Mouse (Mus musculus) kidney, postnatal 4 days (tissue): ENCODE data around the gene Mff.

Experiments used
- DNase-seq, 2 experiments: peaks; one replicate each; pipeline ENCODE4 v3.0.0; 2021; ENCODE audit warnings: mixed read lengths in 2 of 2

The Mff gene

GRCm38 (mm10) chr1:82724339-82725025, at the start of gene Mff:
TSS of gene Mff (plus strand) at chr1:82724890.
- DNase-seq = peak; percentile 95 to 97

GRCm38 (mm10) chr1:82686328-82686727, 38.4 kb upstream of the Mff start:
- no peak for DNase-seq

GRCm38 (mm10) chr1:82686866-82687265, 37.8 kb upstream of the Mff start:
- DNase-seq = no peak

GRCm38 (mm10) chr1:82687931-82688330, 36.8 kb upstream of the Mff start:
- DNase-seq = no peak

- no peak for DNase-seq
Measured at GRCm38 (mm10) chr1:82695915-82696314, 28.8 kb upstream of the Mff start.

- no peak for DNase-seq
Measured at GRCm38 (mm10) chr1:82717816-82718512, 6.7 kb upstream of the Mff start.

GRCm38 (mm10) chr1:82725026-82725874, 560 bp downstream of the Mff start:
- DNase-seq = no peak

- DNase-seq = no peak
Measured at GRCm38 (mm10) chr1:82725875-82726185, 1.1 kb downstream of the Mff start.

GRCm38 (mm10) chr1:82726482-82726881, 1.8 kb downstream of the Mff start:
- DNase-seq = no peak

- no peak for DNase-seq
Measured at GRCm38 (mm10) chr1:82733357-82733756, 8.7 kb downstream of the Mff start.

- no peak for DNase-seq
Measured at GRCm38 (mm10) chr1:82738066-82738465, 13.4 kb downstream of the Mff start.

- DNase-seq = no peak
Measured at GRCm38 (mm10) chr1:82741539-82741938, 16.8 kb downstream of the Mff start.

- DNase-seq = no peak
Measured at GRCm38 (mm10) chr1:82743962-82744361, 19.3 kb downstream of the Mff start.

- DNase-seq = no peak
Measured at GRCm38 (mm10) chr1:82746408-82746807, 21.7 kb downstream of the Mff start.

GRCm38 (mm10) chr1:82747714-82748452, 23.2 kb downstream of the Mff start:
- DNase-seq = no peak

- no peak for DNase-seq
Measured at GRCm38 (mm10) chr1:82759520-82759919, 34.8 kb downstream of the Mff start.

GRCm38 (mm10) chr1:82761454-82762169, 36.9 kb downstream of the Mff start:
- no peak for DNase-seq

GRCm38 (mm10) chr1:82762274-82762673, 37.6 kb downstream of the Mff start:
- DNase-seq = no peak

GRCm38 (mm10) chr1:82766227-82766626, 41.5 kb downstream of the Mff start:
- DNase-seq = no peak

- DNase-seq = no peak
Measured at GRCm38 (mm10) chr1:82766641-82767040, 42.0 kb downstream of the Mff start.

GRCm38 (mm10) chr1:82768269-82768668, 43.6 kb downstream of the Mff start, which contains the start of gene Tm4sf20:
TSS of gene Tm4sf20 (minus strand) at chr1:82768461.
- DNase-seq = no peak

- no peak for DNase-seq
Measured at GRCm38 (mm10) chr1:82771022-82771586, 46.4 kb downstream of the Mff start, which contains the start of gene Gm47791. TSS of gene Gm47791 (minus strand) at chr1:82771243.
